Mouse (Mus musculus) embryonic facial prominence, embryonic 15.5 days (tissue): Measurements from ENCODE around the gene Gm21870. TPM values are rescaled to one million over a fixed set of nuclear protein-coding genes. Genes with fewer than 3 reads are reported as not detected.
"Not testable (repeated sequence)": the region's sequence is repeated elsewhere in the genome, so short reads cannot be mapped to it uniquely, and the experiment has no call there.

Source experiments
- ATAC-seq: fragments of 200-750 bp; cut with Nextera tagmentation; 2 replicates; pipeline ENCODE4 v1.8.0; 2017; ENCODE audit warnings: low read depth, moderate TSS enrichment; ENCODE audit not compliant: insufficient number of reproducible peaks, low FRiP score, low TSS enrichment
- H3K27ac ChIP-seq: fragments of 300-500 bp; sonication (generic); replicated peaks from 2 replicates; pipeline ENCODE4 v1.5.1; 2015; ENCODE audit warnings: mild to moderate bottlenecking, inconsistent platforms
- H3K27me3 ChIP-seq: fragments of 300-500 bp; sonication (generic); 2 replicates; pipeline ENCODE4 v1.6.1; 2015; ENCODE audit warnings: inconsistent platforms
- H3K36me3 ChIP-seq: fragments of 300-500 bp; sonication (generic); 2 replicates; pipeline ENCODE4 v1.6.1; 2015; ENCODE audit warnings: mild to moderate bottlenecking, inconsistent platforms
- H3K4me1 ChIP-seq: fragments of 300-500 bp; sonication (generic); 2 replicates; pipeline ENCODE4 v1.6.1; 2015; ENCODE audit warnings: inconsistent platforms
- H3K4me2 ChIP-seq: fragments of 300-500 bp; sonication (generic); replicated peaks from 2 replicates; pipeline ENCODE4 v1.6.1; 2015; ENCODE audit warnings: mild to moderate bottlenecking, inconsistent platforms
- H3K4me3 ChIP-seq: fragments of 300-500 bp; sonication (generic); replicated peaks from 2 replicates; pipeline ENCODE4 v1.5.1; 2015; ENCODE audit warnings: mild to moderate bottlenecking, inconsistent platforms
- H3K9ac ChIP-seq: fragments of 300-500 bp; sonication (generic); 2 replicates; pipeline ENCODE4 v1.6.1; 2015; ENCODE audit warnings: inconsistent platforms
- H3K9me3 ChIP-seq: fragments of 300-500 bp; sonication (generic); replicated peaks from 2 replicates; pipeline ENCODE4 v1.6.1; 2016; ENCODE audit warnings: inconsistent platforms
- WGBS: fragments of 180-500 bp; shearing (Covaris S2); methylation state at CpG from one replicate; pipeline ENCODE4 v1.1.7; 2015; 5-methylcytosine and 5-hydroxymethylcytosine counted together
- polyA plus RNA-seq: library from polyadenylated mRNA; unstranded; fragments of >200 nt; fragmentation: Nextera tagmentation; extraction: Ambion mirVana; gene quantifications from 2 replicates; pipeline ENCODE4 v1.2.1, GENCODE M21; 2015

Gene Gm21870
- polyA plus RNA-seq, result not detected in 2 replicates

DNA sequence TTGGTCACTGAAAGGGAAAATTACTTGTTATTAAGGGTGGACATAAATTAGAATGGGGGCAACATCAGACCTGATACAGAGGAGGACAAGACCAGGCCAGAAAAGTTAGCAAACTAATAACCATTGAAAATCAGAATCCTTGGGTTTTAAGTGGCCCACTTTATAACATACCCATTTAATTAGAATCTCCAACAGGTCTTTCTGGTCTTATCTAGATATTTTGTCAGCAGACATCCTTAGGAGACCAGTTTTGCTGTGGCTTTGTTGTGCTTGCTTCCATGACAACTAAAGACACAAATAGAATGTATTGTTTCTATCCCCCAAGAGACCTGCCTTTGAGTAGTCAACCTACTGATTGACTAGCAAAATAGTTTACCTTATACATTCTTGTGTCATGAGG lies at the start of gene Gm21870:
Gm21870 (minus strand) TSS at position 101 of the 400 bp plus-strand sequence.
- not testable (repeated sequence) for H3K4me1 ChIP-seq, H3K4me2 ChIP-seq, H3K9ac ChIP-seq, H3K36me3 ChIP-seq, ATAC-seq, H3K9me3 ChIP-seq, H3K27ac ChIP-seq, H3K27me3 ChIP-seq, H3K4me3 ChIP-seq

DNA sequence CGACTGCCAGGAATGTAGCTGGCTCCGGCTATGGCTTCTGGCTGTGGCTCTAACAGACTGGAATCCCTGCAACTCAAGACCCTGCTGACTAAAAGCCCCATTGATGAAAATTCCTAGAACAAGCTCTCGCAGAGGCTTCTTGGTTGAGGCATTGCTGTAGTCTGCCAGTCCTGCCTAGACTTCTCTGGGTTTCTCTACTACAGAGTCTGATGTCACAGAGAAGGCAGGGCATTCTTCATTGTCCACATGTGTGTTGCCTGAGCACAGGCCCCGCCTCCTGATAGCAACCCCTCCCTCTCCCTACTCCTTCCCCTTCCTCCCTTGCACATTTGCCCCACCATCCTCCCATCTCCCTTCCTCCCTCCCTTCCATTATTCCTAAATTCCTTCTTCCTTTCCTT lies 30.2 kb downstream of the Gm21870 start, which contains the start of gene Btbd35f6:
Btbd35f6 (minus strand) TSS at position 101 of the 400 bp plus-strand sequence.
- H3K9ac ChIP-seq, H3K36me3 ChIP-seq, H3K27me3 ChIP-seq, H3K4me1 ChIP-seq, H3K4me2 ChIP-seq, ATAC-seq, H3K9me3 ChIP-seq, H3K27ac ChIP-seq, H3K4me3 ChIP-seq: not testable (repeated sequence)
- 80% methylated on average over 1 of the region's 4 CpGs for WGBS

Other genes with a start within 250 kb of the Gm21870 start
- gene Btbd35f6, start 30.3 kb downstream of the Gm21870 start, polyA plus RNA-seq, result not detected in 2 replicates
- not detected in 2 replicates for gene Btbd35f9, start 174.7 kb upstream of the Gm21870 start, polyA plus RNA-seq